Mouse (Mus musculus) inflammation-experienced regulatory T-cells, adult 6 months (primary cell): ENCODE measurements around the gene Iqsec2. TPM values are rescaled to one million over a fixed set of nuclear protein-coding genes. Genes with fewer than 3 reads are reported as not detected.
"Not testable (repeated sequence)": the region's sequence is repeated elsewhere in the genome, so short reads cannot be mapped to it uniquely, and the experiment has no call there.

Experiments
- ATAC-seq: one replicate; pipeline ENCODE4 v1.8.0; 2017
- polyA plus RNA-seq, 3 experiments: library from polyadenylated mRNA; unstranded; fragments of 100-300 nt; shearing (Covaris generic); gene quantifications; one replicate each; pipeline ENCODE4 v1.2.1; 2017

The Iqsec2 gene
- polyA plus RNA-seq, 3 experiments from 2014 or later: 0.35 to 0.36 TPM; not detected in 1

DNA sequence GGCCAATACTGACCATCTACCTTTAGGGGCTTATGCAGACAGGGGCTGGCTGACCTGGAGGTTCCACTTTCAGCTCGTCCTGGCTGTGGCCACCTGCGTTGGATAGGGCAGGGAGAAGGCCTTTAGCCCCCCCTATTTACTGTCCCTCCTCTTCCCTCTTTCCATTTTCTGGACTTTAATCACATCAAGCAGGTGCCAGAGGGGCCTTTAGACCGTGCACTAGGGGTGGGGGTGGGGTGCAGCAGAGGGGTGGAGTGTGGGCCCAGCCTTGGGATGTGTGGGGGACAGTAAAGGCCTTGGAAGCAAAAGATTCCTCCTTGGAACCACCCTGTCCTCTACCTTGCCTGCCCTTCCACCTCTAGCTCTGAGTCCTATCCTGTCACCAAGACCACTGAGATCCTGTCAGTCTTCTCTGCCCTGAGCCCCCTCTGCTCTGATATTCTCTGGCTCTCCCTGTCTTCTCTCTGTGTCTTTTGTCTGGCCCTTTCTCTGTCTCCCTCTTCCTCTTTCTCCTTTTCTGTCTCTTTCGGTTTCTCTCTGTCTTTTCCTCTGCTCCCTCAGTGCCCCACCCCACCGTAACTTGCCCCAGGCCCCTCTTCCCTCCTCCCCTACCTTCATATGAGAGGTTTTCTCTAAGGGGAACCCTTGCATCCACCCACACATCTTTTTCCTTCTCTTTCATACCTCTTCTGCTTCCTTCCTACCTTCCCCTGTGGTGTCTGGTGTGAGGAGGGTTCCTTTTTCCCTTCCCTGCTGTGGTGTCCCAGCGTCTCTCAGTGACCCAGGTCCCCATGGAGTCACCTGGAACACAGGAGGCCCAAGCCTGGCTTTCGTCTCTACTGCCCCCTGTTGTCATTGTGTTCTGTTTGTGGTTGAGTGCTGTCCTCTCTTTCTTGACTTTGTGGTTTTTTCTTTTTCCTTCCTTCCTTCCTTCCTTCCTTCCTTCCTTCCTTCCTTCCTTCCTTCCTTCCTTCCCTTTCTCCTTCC is 35.9 kb downstream of the Iqsec2 start:
- ATAC-seq: no peak

DNA sequence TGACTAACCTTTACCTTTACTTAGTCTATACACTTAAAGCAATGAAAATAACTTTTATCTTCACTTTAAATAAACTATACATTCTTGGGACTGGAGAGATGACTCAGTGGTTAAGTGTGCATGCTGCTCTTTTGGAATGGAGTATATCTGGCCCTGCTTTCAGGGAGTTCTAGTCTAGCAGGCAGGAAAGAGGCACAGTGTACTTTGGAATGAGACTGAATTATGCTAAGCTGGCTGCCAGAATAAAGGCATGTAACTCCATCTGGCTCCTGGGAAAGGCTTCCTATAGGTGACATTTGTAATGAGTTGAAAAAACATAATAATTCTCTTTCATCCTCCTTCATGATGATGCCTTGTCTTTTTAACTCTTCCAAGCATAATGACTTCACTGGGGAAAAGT is 43.1 kb downstream of the Iqsec2 start:
- no peak for ATAC-seq

DNA sequence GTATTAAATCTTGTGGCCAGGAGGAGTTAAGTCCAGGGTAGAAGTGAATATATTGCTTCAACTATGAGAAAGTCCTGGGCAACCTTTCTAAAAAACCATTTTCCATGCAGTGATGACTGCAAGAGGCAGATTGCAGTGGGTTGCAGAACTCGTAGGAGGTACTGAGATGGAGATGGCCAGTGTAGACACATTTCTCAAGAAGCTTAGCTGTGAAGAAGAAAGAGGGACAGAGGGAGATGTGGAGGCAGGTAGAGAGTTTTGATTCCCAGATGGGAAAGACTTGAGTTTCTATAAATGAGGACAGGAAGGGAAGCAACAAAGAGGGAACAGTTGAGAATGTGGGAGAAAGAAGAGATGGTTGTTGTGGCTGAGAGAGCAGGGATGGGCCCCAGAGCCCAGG is 47.2 kb downstream of the Iqsec2 start:
- no peak for ATAC-seq

DNA sequence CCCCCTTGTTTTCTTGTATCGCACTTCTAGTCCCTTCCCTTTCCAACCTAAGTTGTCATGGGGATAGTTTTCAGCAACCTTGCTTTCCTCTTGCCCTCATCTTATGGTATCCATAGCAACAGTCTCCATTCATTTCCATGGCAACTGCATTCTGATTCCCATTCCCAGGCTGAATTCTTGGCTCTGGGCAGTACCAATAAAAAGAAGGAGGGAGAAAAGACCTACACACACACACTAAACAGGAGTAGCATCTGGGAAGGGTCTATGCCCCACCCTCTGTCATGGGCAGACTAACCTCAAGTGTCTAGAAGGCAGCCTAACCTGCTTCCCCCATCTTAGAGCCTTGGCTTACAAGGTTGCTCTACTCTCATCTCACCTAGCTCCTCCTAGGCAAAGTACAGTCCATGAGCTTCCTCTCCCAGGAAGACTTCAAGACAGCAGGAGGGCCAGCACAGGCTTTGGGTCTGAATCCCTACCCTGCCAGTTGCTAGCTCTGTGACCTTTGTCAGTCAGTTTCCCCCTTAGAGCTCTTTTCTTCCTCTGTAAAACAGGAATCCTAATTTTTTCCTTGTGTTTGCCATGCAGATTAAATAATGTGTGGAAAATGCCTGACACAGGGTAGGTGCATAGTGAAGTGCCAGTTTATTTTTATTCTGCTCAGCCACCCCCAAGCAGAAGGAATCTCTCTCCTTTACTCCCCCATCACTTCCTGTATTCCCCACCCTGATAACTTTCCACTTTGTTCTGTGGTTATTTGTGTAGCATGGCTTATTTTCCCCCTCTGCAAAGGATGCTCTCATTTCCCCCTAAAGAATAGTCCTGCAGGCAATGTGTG is 54.0 kb downstream of the Iqsec2 start:
- no peak for ATAC-seq

DNA sequence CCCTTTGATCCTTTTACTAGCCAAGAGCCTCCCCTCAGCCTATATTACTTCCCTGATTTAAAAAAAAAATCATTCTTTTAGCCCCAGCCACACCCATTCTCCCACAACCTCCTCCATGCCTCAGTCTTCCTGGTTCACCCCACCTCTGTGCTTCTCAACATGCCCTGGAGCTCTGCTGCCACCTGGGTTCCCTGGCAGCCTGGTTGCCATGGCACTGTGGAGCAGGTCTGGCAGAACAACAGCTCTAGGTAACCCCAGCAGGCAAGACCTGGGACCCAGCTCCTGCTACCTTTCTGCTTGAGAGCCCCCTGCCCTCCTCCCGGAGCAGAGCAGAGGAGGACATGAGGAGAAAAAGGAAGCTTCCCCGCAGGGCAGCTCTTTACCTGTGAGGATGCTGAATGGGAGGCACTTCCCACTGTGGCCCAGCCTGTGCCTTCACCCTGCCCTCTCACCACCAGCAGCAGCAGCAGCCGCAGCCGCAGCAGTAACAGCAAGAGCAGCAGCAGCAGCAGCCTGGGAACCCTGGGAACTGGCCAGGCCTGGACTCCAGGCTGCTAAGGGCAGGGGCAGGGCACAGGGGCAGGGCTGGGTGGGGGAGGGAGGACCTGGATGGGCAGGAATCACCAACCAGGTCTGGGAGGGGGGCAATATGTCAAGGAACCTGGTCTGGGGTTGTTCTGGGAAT is 57.8 kb downstream of the Iqsec2 start:
- ATAC-seq: no peak

DNA sequence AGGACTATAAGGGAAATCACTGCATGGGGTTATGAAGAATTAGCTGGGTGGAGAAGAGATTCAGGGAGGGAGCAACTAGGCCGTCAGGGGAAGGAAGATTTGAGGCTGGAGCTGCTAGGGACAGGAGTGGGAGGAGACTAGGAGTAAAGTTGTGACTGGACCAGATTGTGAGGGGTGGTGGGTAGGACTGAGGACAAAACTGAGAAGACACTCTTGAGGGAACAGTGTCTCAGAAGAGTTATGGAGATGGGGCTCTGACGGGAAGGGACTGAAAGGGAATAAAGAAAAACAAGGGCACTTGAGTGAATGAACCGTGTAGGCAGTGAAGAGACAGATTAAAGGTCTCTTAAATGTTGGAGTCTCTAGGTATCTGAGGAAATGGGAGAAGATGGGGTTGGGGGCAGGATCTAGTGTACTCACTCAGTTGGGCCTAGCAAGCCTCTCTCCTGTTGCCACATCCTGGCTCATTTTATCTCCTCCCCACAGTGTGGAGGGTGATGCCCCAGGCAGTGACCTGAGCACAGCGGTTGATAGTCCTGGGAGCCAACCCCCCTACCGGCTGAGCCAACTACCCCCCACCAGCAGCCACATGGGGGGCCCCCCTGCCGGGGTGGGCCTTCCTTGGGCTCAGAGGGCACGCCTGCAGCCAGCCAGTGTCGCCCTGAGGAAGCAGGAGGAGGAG is 58.5 kb downstream of the Iqsec2 start:
- ATAC-seq: no peak

DNA sequence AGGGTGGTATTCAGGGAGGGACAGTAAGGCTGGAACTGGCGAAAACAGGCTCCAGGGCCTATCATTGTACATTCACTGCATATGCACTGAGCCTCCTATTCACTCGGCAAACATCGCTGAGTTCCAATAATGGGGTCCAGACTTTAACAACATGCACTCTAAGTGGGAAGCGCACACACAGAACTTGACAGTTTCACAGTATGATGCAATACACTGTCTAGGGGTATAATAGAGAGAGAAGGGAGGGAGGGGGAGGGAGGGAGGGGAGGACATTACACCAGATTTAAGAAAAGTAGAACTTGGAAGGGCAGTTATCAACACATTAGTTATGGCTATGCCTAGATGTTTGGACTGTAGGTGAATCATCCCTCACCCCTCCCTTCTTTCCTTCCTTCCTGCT is 59.2 kb downstream of the Iqsec2 start:
- no peak for ATAC-seq

DNA sequence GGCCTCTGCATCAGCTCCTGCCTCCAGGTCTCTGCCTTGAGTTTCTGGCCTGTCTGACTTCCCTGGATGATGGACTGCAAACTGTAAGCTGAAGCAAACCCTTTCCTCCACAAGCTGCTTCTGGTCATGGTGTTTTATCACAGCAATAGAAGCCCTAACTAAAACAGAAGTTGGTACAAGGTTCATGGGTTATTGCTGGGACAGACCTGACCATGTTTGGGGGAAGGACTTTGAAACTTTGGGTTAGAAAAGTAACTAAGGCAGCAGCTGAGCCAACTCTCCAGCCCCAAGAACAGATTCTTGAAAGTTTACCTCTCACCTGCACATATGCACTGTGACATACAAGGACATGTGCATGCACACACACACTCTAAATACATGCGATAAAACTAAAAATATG is 61.4 kb downstream of the Iqsec2 start:
- ATAC-seq: no peak

DNA sequence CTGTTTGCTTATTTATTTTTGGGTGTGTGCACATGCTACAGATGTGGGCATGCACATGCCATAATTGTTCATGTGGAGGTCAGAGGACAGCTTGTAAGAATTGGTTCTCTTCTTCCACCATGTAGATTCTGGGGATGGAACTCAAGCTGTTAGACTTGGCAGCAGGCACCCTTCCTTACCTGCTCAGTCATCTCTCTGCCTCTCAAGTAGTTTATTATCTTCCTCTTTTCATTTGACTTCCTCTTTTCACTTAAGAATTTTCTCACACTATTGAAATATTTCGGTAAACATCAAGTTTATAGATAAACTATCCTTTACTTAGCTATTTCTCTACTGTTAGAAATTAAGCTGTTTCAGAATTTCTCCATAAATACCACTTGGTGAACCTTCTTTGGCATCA is 70.6 kb downstream of the Iqsec2 start:
- ATAC-seq: no peak

DNA sequence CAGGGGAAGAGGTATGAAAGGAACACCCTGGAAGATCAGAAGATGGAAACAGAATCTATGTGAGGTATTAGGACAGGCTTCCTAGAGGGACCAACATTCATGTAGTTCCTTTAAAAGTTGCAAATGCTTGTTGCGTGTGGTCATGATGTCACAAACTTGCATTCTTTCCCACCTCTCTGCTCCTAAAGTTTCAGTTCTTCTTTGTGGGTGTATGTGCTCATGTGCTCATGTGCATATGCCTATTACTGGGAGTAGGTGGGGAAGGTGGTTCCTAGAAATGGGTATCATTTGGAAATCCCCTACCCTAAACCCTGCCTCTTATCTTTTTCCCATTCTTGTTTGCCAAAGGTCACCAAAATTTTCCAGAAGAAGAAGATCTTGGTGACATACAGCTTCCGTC is 74.5 kb downstream of the Iqsec2 start:
- ATAC-seq: no peak

DNA sequence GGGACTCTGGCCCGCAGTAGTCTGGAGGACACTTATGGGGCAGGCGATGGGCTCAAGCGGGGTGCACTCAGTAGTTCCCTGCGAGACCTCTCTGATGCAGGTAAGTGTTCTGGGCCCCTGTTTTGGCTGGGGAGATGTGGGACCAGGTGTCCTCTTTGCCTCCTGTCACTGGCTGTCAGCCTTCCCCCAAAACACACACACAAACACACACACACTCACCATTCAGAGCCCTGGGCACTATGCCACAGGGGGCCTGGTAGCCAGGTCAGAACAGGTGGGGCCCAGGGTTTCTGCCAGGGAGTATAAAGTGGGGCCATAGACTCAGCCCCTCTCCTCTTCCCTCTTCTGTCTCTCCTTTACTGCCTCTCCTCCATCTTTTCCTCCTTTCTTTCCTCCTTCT is 77.7 kb downstream of the Iqsec2 start:
- no peak for ATAC-seq

DNA sequence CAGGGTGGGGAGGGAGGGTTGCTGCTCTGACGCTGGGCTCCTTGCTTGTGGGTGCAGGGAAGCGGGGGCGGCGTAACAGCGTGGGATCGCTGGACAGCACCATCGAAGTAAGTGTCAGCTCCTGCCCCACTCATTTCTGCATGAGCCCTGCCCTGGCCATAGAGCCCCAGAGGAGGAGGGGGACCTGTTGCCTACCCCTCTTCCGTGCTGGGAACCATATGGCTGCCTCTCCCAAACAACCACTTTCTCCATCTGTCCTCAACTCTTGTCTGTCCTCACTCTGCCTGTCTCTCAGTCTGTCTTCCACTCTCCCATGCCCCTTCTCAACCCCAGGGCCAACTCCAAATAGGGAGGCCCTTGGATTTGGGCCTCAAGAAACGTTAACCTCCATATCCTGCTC is 78.2 kb downstream of the Iqsec2 start:
- no peak for ATAC-seq

DNA sequence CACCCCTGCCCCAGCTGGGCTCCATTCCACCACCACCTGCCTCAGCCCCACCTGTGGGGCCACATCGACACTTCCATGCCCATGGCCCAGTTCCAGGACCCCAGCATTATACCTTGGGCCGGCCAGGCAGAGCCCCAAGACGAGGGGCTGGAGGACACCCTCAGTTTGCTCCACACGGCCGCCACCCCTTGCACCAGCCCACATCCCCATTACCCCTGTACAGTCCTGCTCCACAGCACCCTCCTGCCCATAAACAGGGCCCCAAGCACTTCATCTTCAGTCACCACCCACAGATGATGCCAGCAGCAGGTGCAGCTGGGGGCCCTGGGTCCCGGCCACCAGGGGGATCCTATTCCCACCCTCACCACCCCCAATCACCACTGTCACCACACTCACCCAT is 79.2 kb downstream of the Iqsec2 start:
- no peak for ATAC-seq

DNA sequence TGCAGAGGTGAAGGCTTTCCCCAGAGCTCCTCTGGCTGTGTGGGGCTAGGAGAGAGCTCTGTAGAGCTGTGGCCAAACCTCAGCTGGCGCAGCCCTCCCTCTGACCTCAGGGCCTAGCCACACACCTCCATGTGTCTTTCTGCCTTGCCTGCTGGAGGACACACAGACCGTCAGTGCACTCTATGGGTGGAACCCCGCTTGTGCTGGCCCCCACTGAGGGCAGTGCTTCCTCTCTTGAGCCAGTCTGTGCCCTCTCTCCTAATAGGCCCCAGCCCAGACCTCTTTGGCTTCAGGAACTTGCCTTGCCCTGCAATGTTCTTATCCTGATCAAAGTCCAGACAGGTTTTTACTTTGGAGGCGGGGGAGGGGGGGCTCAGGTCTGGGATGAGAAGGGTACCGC is 80.2 kb downstream of the Iqsec2 start:
- no peak for ATAC-seq

DNA sequence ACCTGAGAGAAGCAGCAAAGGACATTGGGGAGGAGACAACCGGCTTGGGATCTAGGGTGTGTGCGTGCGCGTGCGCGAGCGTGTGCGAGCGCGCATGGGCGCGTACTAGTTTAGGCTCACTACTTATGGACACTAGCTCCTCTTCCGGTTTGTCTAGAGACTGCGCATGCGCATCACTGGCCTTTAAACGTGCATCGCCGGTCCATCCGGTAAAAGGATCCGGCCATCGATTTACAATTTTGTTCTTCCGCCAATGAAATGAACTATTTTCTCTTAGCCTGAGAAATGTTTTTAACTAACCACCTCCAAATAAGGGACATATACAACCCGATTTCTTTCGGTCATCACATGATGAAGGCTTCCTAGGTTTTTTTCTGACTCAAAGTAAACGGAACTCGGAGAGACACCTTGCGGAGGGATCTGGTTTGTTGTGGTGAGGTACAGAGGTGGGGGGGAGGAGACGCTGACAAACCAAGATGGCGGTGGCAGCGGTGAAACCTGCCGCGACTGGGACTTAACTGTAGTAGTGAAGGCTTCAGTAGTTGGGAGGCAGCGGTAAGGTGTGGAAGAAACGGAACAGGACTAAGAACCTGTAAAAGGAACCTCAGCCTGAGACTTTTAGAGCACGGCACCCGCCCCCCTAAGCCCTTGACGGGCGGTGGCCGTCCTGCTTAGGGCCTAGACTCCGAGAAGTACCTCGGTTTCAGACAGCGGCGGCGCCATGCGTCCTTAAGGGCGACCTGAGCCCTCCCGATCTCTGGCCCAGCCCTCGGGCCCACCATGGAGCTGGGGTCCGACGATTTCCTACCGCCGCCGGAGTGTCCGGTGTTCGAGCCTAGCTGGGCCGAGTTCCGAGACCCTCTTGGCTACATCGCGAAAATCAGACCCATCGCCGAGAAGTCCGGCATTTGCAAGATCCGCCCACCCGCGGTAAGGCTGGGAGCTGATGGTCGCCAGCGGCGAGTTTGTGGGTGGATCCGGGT is 89.0 kb downstream of the Iqsec2 start, which contains the start of gene Kdm5c:
Kdm5c (plus strand) TSS at position 240 of the 983 bp plus-strand sequence.
- peak; percentile 93 for ATAC-seq

DNA sequence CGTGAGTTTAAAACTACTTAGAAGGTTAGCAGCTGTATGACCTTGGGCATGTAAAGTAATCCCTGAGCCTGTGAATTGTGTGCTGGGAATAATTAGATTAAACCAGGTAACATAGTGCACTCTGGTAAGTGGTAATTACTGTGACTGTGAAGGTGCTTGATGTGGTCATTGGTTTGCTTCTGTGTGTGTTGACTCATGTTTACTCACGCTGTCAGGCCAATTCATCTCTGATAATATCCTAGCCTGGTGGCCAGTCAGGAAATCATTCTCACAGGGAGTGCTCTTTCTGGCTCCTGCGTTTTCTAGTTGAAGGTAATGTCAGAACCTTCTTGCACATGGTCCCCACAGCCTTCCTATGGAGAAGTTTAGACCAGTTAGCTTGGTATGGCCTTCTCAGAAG is 90.1 kb downstream of the Iqsec2 start:
- ATAC-seq: no peak

DNA sequence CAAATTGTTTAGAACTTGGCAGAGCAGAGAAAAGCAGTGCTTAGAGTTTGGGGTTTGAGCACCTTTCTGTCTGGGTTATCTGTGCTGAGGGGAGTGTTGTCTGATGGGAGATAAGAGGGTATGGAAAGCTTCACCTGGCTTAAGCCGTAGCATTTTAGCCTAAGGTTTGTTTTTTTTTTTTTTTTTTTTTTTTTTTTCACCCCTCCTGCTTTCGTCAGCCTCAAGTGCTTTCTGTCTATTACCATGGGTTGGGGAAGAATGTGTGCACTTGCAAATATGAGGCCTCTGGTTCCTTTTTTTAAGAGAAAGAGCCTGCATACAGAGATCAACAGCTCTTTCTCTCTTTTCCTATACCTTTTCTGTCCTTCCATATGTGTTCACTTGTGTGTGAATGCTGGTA is 91.7 kb downstream of the Iqsec2 start:
- ATAC-seq: no peak

DNA sequence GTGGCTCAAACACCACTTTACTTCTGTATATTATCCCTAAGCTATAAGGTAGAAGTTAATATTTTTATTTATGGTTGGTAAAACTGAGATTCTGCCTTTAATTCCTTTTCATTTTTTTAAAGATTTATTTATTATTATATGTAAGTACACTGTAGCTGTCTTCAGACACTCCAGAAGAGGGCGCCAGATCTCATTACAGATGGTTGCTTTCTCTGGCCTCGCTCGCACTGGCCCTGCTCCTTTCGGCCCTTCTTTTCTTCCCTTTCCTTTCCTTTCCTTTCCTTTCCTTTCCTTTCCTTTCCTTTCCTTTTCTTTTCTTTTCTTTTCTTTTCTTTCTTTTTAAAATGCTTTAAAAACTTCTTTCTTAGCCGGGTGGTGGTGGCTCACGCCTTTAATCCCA is 99.1 kb downstream of the Iqsec2 start:
- not testable (repeated sequence) for ATAC-seq

DNA sequence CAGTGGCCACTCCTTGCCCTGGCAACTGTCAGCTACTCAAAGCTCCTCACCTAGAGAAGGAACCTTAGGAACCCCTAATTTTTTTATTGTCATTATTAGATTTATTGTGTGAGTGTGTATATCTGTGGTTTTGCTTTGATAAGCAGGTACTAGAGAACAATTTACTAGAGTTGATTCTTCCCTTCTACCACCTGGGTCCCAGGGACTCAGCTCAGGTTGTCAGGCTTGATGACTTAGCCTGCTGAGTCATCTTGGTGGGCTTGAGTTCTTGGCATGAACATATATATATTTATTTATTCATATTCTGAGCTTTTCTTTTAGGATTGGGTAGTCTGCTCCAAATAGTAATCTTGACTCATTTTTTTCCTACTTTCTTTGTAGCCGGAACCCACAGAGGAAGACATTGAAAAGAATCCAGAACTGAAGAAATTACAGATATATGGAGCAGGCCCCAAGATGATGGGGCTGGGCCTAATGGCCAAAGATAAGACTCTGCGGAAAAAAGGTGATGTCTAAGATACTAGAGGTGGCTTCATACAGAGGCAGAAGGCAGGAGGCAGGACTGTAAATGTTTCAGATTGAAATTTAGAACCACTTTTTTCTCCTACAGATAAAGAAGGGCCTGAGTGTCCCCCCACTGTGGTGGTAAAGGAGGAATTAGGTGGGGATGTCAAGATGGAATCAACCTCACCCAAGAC is 100.6 kb downstream of the Iqsec2 start:
- ATAC-seq: no peak

DNA sequence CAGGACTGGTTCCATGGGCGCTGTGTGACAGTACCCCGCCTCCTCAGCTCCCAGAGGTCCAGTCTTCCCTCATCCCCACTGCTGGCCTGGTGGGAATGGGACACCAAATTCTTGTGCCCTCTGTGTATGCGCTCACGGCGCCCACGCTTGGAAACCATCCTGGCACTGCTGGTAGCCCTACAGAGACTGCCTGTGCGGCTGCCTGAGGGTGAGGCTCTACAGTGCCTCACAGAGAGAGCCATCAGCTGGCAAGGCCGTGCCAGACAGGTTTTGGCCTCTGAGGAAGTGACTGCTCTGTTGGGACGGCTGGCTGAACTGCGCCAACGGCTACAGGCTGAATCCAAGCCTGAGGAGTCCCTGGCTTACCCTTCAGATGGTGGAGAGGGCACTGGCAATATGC is 127.1 kb downstream of the Iqsec2 start:
- no peak for ATAC-seq
